Mouse (Mus musculus): ENCODE results near the gene Antxr1.

GRCm38 (mm10) chr6:87301991-87302390 lies 33.6 kb downstream of the Antxr1 start:
- TF ChIP-seq CTCF (IDR thresholded peaks at IDR 0.05; ENCODE audit: low read depth) (no peak), EP300 (IDR thresholded peaks at IDR 0.05; ENCODE audit: low read depth) (no peak)
